Mouse (Mus musculus) left cerebral cortex, postnatal 36 days (tissue): Measurements from ENCODE around the gene Ntn5. TPM values are rescaled to one million over a fixed set of nuclear protein-coding genes. Genes with fewer than 3 reads are reported as not detected.
"Not testable (repeated sequence)": the region's sequence is repeated elsewhere in the genome, so short reads cannot be mapped to it uniquely, and the experiment has no call there.

Source experiments
- DNase-seq, 2 experiments: peaks; one replicate each; pipeline ENCODE4 v3.0.0; 2021 to 2022; ENCODE audit warnings: low spot score in 2 of 2, mixed read lengths in 1 of 2
- intact Hi-C: fragments of 180-260 bp; cut with DNase I; formaldehyde crosslinking; loops from one replicate; pipeline ENCODE4 v1.15.1; 2025
- total RNA-seq, 2 experiments: library from RNA; stranded (reverse); gene quantifications; 2 replicates each; pipeline ENCODE4 v1.2.3; 2021

Ntn5 gene
- total RNA-seq, 2 experiments from 2014 or later, result 4.2 to 5.7 TPM

GRCm38 (mm10) chr7:45649351-45649750 lies 34.5 kb upstream of the Ntn5 start:
- intact Hi-C loops, result no loop called here
- no peak for DNase-seq

GRCm38 (mm10) chr7:45650484-45650883 lies 33.3 kb upstream of the Ntn5 start:
- intact Hi-C loops, DNase-seq: not testable (repeated sequence)

- intact Hi-C loops, result no loop called here
These were observed 29.3 kb upstream of the Ntn5 start for GRCm38 (mm10) chr7:45654424-45655047.

GRCm38 (mm10) chr7:45660746-45661478 lies 22.9 kb upstream of the Ntn5 start:
- intact Hi-C loops, result no loop called here
- no peak for DNase-seq

More at GRCm38 (mm10) chr7:45654424-45655047, 29.3 kb upstream of the Ntn5 start:
- no peak for DNase-seq

GRCm38 (mm10) chr7:45661702-45662101 lies 22.1 kb upstream of the Ntn5 start:
- intact Hi-C loops, DNase-seq: not testable (repeated sequence)

GRCm38 (mm10) chr7:45665303-45666138 lies 18.3 kb upstream of the Ntn5 start:
- intact Hi-C loops, result no loop called here
- DNase-seq, result no peak

GRCm38 (mm10) chr7:45666161-45666560 lies 17.7 kb upstream of the Ntn5 start, which contains the start of gene Fut2:
TSS of gene Fut2 (minus strand) at chr7:45666394.
- intact Hi-C loops, result no loop called here

GRCm38 (mm10) chr7:45667761-45668160 lies 16.1 kb upstream of the Ntn5 start:
- DNase-seq, result no peak

More at GRCm38 (mm10) chr7:45666161-45666560, 17.7 kb upstream of the Ntn5 start, which contains the start of gene Fut2:
- DNase-seq, result no peak

GRCm38 (mm10) chr7:45668921-45669320 lies 14.9 kb upstream of the Ntn5 start:
- intact Hi-C loops, result no loop called here
- no peak for DNase-seq

More at GRCm38 (mm10) chr7:45667761-45668160, 16.1 kb upstream of the Ntn5 start:
- intact Hi-C loops, result no loop called here

- no peak for DNase-seq
- intact Hi-C loops, result no loop called here
These were observed 6.1 kb upstream of the Ntn5 start for GRCm38 (mm10) chr7:45677627-45678295.

GRCm38 (mm10) chr7:45678513-45678912 lies 5.3 kb upstream of the Ntn5 start:
- intact Hi-C loops, result no loop called here

GRCm38 (mm10) chr7:45679966-45680621 lies 3.7 kb upstream of the Ntn5 start:
- DNase-seq, result no peak
- intact Hi-C loops, result loop anchor here (5.0 to 10.0 kb wide), 3 partner anchors 38 to 205 kb away; no protein-coding TSS in a partner anchor

More at GRCm38 (mm10) chr7:45678513-45678912, 5.3 kb upstream of the Ntn5 start:
- DNase-seq, result no peak

GRCm38 (mm10) chr7:45681046-45681736 lies 2.6 kb upstream of the Ntn5 start:
- DNase-seq, result no peak
- intact Hi-C loops, result loop anchor here (5.0 to 10.0 kb wide), 3 partner anchors 39 to 206 kb away; no protein-coding TSS in a partner anchor

- intact Hi-C loops, result loop anchor here (5.0 to 10.0 kb wide), 3 partner anchors 40 to 208 kb away; no protein-coding TSS in a partner anchor
These were observed 1.4 kb upstream of the Ntn5 start for GRCm38 (mm10) chr7:45682144-45683126.

GRCm38 (mm10) chr7:45685811-45686210 lies 2.0 kb downstream of the Ntn5 start:
- intact Hi-C loops, result loop anchor here (10.0 kb wide), 1 partner anchor 211 kb away; no protein-coding TSS in a partner anchor
- DNase-seq, result no peak

More at GRCm38 (mm10) chr7:45682144-45683126, 1.4 kb upstream of the Ntn5 start:
- DNase-seq, result peak; percentile 81 to 85

GRCm38 (mm10) chr7:45686841-45687240 lies 3.0 kb downstream of the Ntn5 start:
- DNase-seq, result no peak
- intact Hi-C loops, result loop anchor here (10.0 kb wide), 1 partner anchor 212 kb away; no protein-coding TSS in a partner anchor

- intact Hi-C loops, result loop anchor here (10.0 kb wide), 1 partner anchor 214 kb away; no protein-coding TSS in a partner anchor
These were observed 5.3 kb downstream of the Ntn5 start for GRCm38 (mm10) chr7:45689099-45689498.

More at GRCm38 (mm10) chr7:45689099-45689498, 5.3 kb downstream of the Ntn5 start:
- no peak for DNase-seq
